Mouse (Mus musculus): Measurements from ENCODE around the gene Bet1l. TPM values are rescaled to one million over a fixed set of nuclear protein-coding genes. Genes with fewer than 3 reads are reported as not detected.
A peak's percentile ranks its signal among the peaks of the same experiment; 100 is the strongest.

Bet1l gene
- polyA plus RNA-seq, 1 experiment from 2014 or later = 30.3 TPM

DNA sequence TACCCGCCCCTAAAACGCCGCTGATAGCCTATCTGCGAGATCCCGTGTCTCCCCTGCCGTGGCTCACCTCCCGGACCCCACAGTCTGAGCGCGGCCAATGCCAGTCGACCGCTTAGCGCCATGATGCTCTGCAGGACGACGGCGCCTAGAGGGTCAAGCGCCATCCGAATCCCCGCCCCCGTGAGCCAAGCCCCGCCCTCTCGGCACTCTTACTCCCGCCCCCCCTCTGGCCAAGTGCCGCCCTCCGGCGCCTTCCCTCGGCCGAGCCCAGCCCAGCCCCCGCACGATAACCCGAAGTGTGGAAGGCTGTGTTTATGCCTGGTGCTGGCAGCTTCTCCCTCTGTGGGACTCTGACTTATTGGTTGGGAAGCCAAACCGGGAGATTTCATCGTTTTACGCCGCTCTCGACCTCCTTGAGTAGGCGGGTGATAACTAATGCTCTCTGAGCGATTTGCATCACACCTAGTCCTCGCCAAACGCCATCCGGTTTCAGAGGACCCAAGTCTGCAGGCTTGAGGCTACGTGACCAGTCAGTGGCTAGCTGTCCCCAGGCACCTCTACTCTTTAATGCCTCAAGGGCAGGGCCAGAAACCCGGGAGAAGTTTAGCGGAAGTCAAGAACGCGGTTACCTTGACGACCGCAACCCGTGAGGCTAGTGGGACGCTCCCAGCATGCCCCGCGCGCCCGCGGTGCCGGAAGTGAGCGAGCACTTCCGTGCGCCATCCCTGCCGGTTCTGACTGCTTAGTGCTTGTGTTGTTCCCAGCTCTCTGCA is 24.5 kb upstream of the Bet1l start, which contains the start of the genes Psmd13 and Sirt3:
Gene Psmd13, plus strand, starts transcription at position 273 of the 773 bp plus-strand sequence.
Gene Sirt3, minus strand, starts transcription at position 614 of the 773 bp plus-strand sequence.
- peak within 1 kb of the TSS; percentile 77 for H3K4me2 ChIP-seq (replicated peaks)
- peak within 1 kb of the TSS; percentile 95 for H3K4me3 ChIP-seq
- H3K27ac ChIP-seq = peak within 1 kb of the TSS; percentile 50
- peak within 1 kb of the TSS; percentile 86 for H3K9ac ChIP-seq
- H3K4me1 ChIP-seq = peaks cover 11% of the 10 kb centered on the region
- no peaks in the 10 kb centered on the region for H3K27me3 ChIP-seq (replicated peaks)
- WGBS = under 1% methylated on average over 59 of the region's 59 CpGs
- ATAC-seq (ENCODE audit: low FRiP score, low read depth) = peak; percentile 97
- no peaks in the 10 kb centered on the region for H3K9me3 ChIP-seq
- H3K36me3 ChIP-seq = peaks cover 23% of the 10 kb centered on the region

GRCm38 (mm10) chr7:140880865-140881515 is 23.6 kb upstream of the Bet1l start:
- no peaks in the 10 kb centered on the region for H3K9me3 ChIP-seq
- peaks cover 11% of the 10 kb centered on the region for H3K4me1 ChIP-seq
- no peaks in the 10 kb centered on the region for H3K27me3 ChIP-seq (replicated peaks)
- peak overlapping the region; percentile 95 for H3K4me3 ChIP-seq
- ATAC-seq (ENCODE audit: low FRiP score, low read depth) = no peak
- peaks cover 23% of the 10 kb centered on the region for H3K36me3 ChIP-seq
- WGBS = 28% methylated on average over 8 of the region's 8 CpGs
- H3K27ac ChIP-seq = no peak overlapping the region
- peak overlapping the region; percentile 86; the same call in 1 of the 2 replicates for H3K9ac ChIP-seq
- H3K4me2 ChIP-seq (replicated peaks) = peak overlapping the region; percentile 77

- Histone ChIP-seq H3K4me2 (replicated peaks) (no peak overlapping the region; the same call in 1 of the 2 replicates), H3K27ac (no peak overlapping the region), H3K4me1 (peaks cover 11% of the 10 kb centered on the region), H3K9me3 (no peaks in the 10 kb centered on the region), H3K36me3 (peaks cover 24% of the 10 kb centered on the region), H3K4me3 (no peak overlapping the region), H3K9ac (no peak overlapping the region), H3K27me3 (replicated peaks) (no peaks in the 10 kb centered on the region)
- 90% methylated on average over 3 of the region's 3 CpGs for WGBS
- ATAC-seq (ENCODE audit: low FRiP score, low read depth) = no peak
These were observed 23.0 kb upstream of the Bet1l start for GRCm38 (mm10) chr7:140880419-140880818.

- no peak for ATAC-seq (ENCODE audit: low FRiP score, low read depth)
- H3K4me1 ChIP-seq = peaks cover 11% of the 10 kb centered on the region
- WGBS = 92% methylated on average over 7 of the region's 7 CpGs
- H3K27me3 ChIP-seq (replicated peaks) = no peaks in the 10 kb centered on the region
- no peak overlapping the region for H3K27ac ChIP-seq
- H3K4me2 ChIP-seq (replicated peaks) = no peak overlapping the region
- H3K4me3 ChIP-seq = no peak overlapping the region
- peaks cover 30% of the 10 kb centered on the region for H3K36me3 ChIP-seq
- no peaks in the 10 kb centered on the region for H3K9me3 ChIP-seq
- H3K9ac ChIP-seq = no peak overlapping the region
These were observed 22.0 kb upstream of the Bet1l start for GRCm38 (mm10) chr7:140879355-140879754.

DNA sequence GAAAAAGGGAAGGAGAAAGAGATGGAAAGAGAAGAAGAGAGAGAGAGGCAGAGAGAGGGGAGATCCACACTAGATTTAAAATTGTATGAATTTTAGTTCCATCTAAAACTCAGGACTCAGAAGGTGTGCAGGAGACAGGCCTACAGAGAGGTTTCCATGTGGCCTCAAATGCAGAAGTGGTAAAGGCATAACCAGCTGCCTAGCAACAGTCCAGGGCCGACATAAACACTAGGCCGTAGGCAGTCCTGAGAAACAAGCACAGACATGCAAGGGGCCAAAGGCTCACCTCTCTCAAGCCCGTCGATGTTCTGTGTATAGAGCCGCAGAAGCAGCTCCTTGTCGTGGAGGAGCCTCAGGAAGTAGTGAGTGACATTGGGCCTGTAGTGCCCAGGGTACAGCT is 20.0 kb upstream of the Bet1l start:
- peaks cover 29% of the 10 kb centered on the region for H3K36me3 ChIP-seq
- no peak for ATAC-seq (ENCODE audit: low FRiP score, low read depth)
- no peak overlapping the region for H3K9ac ChIP-seq
- H3K9me3 ChIP-seq = no peaks in the 10 kb centered on the region
- H3K4me2 ChIP-seq (replicated peaks) = no peak overlapping the region
- H3K27ac ChIP-seq = no peak overlapping the region
- H3K27me3 ChIP-seq (replicated peaks) = no peaks in the 10 kb centered on the region
- whole genome bisulfite sequencing = 93% methylated on average over 6 of the region's 6 CpGs
- no peak overlapping the region for H3K4me3 ChIP-seq
- peaks cover 7% of the 10 kb centered on the region for H3K4me1 ChIP-seq

- Histone ChIP-seq H3K36me3 (peaks cover 32% of the 10 kb centered on the region), H3K9me3 (no peaks in the 10 kb centered on the region), H3K4me1 (no peaks in the 10 kb centered on the region), H3K27ac (no peak overlapping the region), H3K4me2 (replicated peaks) (no peak overlapping the region), H3K4me3 (no peak overlapping the region), H3K9ac (no peak overlapping the region), H3K27me3 (replicated peaks) (no peaks in the 10 kb centered on the region)
- ATAC-seq (ENCODE audit: low FRiP score, low read depth) = no peak
- 90% methylated on average over 4 of the region's 4 CpGs for WGBS
These were observed 16.8 kb upstream of the Bet1l start for GRCm38 (mm10) chr7:140874224-140874623.

DNA sequence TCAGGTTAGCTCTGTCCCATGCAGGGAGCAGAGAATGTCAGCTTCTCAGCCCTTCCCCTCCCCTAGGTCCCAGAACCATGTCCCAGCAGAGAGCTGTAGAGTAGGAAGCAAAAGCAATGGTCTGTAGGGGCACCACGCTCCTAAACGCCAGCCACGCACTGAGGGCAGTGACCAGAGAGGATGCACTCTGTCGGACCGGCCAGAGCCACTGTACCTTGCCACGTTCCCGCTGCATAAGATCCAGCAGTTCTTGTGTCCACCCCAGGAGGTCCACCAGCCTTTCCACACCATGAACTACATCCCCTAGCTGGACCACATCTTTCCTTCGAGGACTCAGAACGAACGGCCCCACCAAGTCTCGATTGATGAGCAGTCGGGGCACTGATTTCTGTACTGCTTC is 7.4 kb upstream of the Bet1l start:
- Histone ChIP-seq H3K4me1 (0 out of 2 replicates have a peak, but pooled peaks cover 5% of the 10 kb centered on the region), H3K9me3 (no peaks in the 10 kb centered on the region), H3K36me3 (peaks cover 70% of the 10 kb centered on the region), H3K4me3 (no peak overlapping the region), H3K4me2 (replicated peaks) (no peak overlapping the region), H3K27me3 (replicated peaks) (no peaks in the 10 kb centered on the region), H3K27ac (no peak overlapping the region), H3K9ac (no peak overlapping the region)
- 91% methylated on average over 12 of the region's 12 CpGs for WGBS
- ATAC-seq (ENCODE audit: low FRiP score, low read depth) = no peak

DNA sequence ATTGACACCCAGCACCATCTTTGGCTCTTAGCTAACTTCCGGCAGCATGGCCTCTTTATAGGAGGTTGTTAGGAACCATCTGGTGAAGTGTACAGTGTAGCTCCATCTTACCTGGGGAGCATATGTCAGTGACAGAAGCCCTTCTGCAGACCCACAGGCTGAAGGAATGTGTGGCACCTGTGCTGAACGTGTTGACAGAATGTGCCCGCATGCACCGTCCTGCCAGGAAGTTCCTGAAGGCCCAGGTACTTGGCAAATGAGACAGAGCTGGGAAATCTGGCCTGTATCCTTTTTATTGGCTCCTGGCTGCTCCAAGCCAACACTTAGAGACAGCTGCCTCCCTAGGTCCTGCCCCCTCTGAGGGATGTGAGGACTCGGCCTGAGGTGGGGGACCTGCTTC is 3.4 kb upstream of the Bet1l start:
- H3K4me2 ChIP-seq (replicated peaks) = no peak overlapping the region
- peaks cover 29% of the 10 kb centered on the region for H3K4me1 ChIP-seq
- no peak for ATAC-seq (ENCODE audit: low FRiP score, low read depth)
- H3K9me3 ChIP-seq = no peaks in the 10 kb centered on the region
- H3K9ac ChIP-seq = no peak overlapping the region
- no peak overlapping the region for H3K4me3 ChIP-seq
- H3K36me3 ChIP-seq = peaks cover 66% of the 10 kb centered on the region
- H3K27ac ChIP-seq = no peak overlapping the region
- no peaks in the 10 kb centered on the region for H3K27me3 ChIP-seq (replicated peaks)
- WGBS = 88% methylated on average over 5 of the region's 5 CpGs

DNA sequence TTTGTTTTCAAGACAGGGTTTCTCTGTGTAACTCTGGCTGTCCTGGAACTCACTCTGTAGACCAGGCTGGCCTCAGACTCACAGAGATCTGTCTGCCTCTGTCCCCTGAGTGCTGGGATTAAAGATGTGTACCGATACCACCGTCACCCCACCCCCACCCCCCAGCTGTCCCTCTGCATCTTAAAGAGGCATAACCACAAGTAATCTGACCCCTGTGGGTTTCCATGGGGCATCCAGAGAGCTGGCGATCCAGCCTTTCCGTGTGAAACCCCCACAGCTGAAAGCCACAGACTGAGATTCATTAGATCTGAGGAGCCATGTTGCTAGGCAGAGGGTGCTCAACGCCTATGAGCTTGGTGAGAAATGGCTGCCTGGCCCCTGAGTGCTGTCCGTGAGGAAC is 2.6 kb upstream of the Bet1l start:
- Histone ChIP-seq H3K4me3 (no peak overlapping the region), H3K36me3 (peaks cover 62% of the 10 kb centered on the region), H3K4me2 (replicated peaks) (no peak overlapping the region), H3K27ac (no peak overlapping the region), H3K9ac (0 out of 2 replicates have a peak overlapping the region, but pooled peaks have one; percentile 33), H3K27me3 (replicated peaks) (no peaks in the 10 kb centered on the region), H3K4me1 (peaks cover 36% of the 10 kb centered on the region), H3K9me3 (no peaks in the 10 kb centered on the region)
- ATAC-seq (ENCODE audit: low FRiP score, low read depth) = no peak
- WGBS = 81% methylated on average over 6 of the region's 6 CpGs

DNA sequence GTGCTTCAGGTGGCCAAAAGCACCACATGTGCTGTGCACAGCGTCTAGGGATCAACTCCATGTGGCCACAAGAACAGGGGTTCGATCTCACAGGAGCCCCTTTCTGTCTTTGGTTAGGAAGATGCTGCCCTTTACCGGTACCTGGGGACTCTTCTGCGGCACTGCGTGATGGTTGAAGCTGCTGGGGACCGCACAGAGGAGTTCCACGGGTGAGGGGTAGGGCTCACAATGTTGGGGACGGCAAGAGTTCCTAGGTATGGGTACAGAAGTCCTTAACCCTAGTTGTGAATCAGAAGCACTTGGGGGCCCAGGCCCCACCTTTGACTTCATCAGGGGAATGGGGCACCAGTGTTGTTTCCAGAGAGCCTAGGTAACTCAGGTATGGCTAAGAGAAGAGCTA is 1.4 kb upstream of the Bet1l start:
- H3K36me3 ChIP-seq = peaks cover 60% of the 10 kb centered on the region
- WGBS = 98% methylated on average over 8 of the region's 8 CpGs

GRCm38 (mm10) chr7:140856785-140857549 is 410 bp downstream of the Bet1l start, which contains the start of gene Ric8a:
Gene Ric8a, plus strand, starts transcription at chr7:140856957.
- peak within 1 kb of the TSS; percentile 94 for H3K9ac ChIP-seq
- WGBS = under 1% methylated on average over 50 of the region's 50 CpGs
- H3K4me1 ChIP-seq = peaks cover 38% of the 10 kb centered on the region
- H3K27ac ChIP-seq = peak within 1 kb of the TSS; percentile 69
- H3K9me3 ChIP-seq = no peaks in the 10 kb centered on the region
- peaks cover 60% of the 10 kb centered on the region for H3K36me3 ChIP-seq
- H3K4me2 ChIP-seq (replicated peaks) = peak within 1 kb of the TSS; percentile 97
- H3K27me3 ChIP-seq (replicated peaks) = no peaks in the 10 kb centered on the region
- peak within 1 kb of the TSS; percentile 80 for H3K4me3 ChIP-seq
- peak; percentile 75 for ATAC-seq (ENCODE audit: low FRiP score, low read depth)

More for the DNA sequence above, 1.4 kb upstream of the Bet1l start:
- H3K9me3 ChIP-seq = no peaks in the 10 kb centered on the region
- peak overlapping the region; percentile 94; the same call in 1 of the 2 replicates for H3K9ac ChIP-seq
- peaks cover 38% of the 10 kb centered on the region for H3K4me1 ChIP-seq
- H3K4me3 ChIP-seq = peak overlapping the region; percentile 80
- peak overlapping the region; percentile 97 for H3K4me2 ChIP-seq (replicated peaks)
- no peaks in the 10 kb centered on the region for H3K27me3 ChIP-seq (replicated peaks)
- H3K27ac ChIP-seq = no peak overlapping the region
- no peak for ATAC-seq (ENCODE audit: low FRiP score, low read depth)
